Mouse (Mus musculus) B cell, adult (primary cell): ENCODE data around the gene Ltc4s. TPM values are rescaled to one million over a fixed set of nuclear protein-coding genes. Genes with fewer than 3 reads are reported as not detected.

Experiments
- total RNA-seq: library from RNA; stranded (reverse); gene quantifications from 4 replicates; pipeline ENCODE4 v1.2.4, GENCODE M21; 2023; ENCODE audit not compliant: inconsistent age

The Ltc4s gene
- 0.96 to 2.0 TPM (median 1.1 TPM) in 3 of 4 replicates, not detected in the other for total RNA-seq

DNA sequence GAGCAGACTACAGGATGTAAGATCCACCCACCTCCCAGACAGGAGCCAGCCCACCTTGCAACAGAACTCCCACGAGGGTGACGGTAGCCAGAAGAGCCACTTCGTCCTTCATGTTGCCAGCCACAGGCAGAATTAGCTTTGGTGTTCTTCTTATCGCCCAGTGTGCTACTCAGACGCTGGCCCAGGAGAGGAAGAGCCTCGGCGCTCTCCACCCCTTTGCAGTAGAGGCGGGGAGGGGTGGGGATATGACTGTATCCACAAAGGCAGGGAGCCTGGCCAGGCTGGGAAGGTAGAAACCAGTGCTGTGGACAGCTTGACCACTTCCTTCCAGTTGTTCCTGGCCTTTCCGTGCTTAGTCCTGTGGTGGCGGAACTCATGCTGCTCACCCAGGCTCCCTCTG lies at the start of gene Ltc4s:
Ltc4s (minus strand) TSS at position 293 of the 400 bp plus-strand sequence.

GRCm38 (mm10) chr11:50210505-50211151 lies 27.8 kb downstream of the Ltc4s start, which contains the start of the genes Sqstm1 and Mgat4b:
Gene Sqstm1 (minus strand): TSS chr11:50210827.
Gene Mgat4b (plus strand): TSS chr11:50210890.

Other genes with a start within 250 kb of the Ltc4s start
- 91.4 to 98.7 TPM (median 95.5 TPM) in 4 replicates for gene Rnf130, start 213.3 kb downstream of the Ltc4s start, total RNA-seq
- 50.0 to 67.9 TPM (median 53.9 TPM) in 4 replicates for gene Tbc1d9b, start 107.2 kb downstream of the Ltc4s start, total RNA-seq
- 3.2 to 6.0 TPM (median 4.4 TPM) in 4 replicates for gene Mrnip, start 64.2 kb downstream of the Ltc4s start, total RNA-seq
- 529 to 593 TPM (median 569 TPM) in 4 replicates for gene Sqstm1, start 27.8 kb downstream of the Ltc4s start, total RNA-seq
- gene Mgat4b, start 27.7 kb downstream of the Ltc4s start, total RNA-seq = 4.1 to 7.3 TPM (median 5.8 TPM) in 4 replicates
- gene Maml1, start 53.7 kb upstream of the Ltc4s start, total RNA-seq = 40.2 to 47.6 TPM (median 42.7 TPM) in 4 replicates
- 225 to 243 TPM (median 228 TPM) in 4 replicates for gene Canx, start 87.1 kb upstream of the Ltc4s start, total RNA-seq
- gene Cby3, start 115.8 kb upstream of the Ltc4s start, total RNA-seq = not detected in 4 replicates
- 1,020 to 1,148 TPM (median 1,086 TPM) in 4 replicates for gene Hnrnph1, start 138.4 kb upstream of the Ltc4s start, total RNA-seq
- 57.3 to 59.2 TPM (median 58.6 TPM) in 4 replicates for gene Rufy1, start 192.5 kb upstream of the Ltc4s start, total RNA-seq